ENCODE assay signal across 8 mouse cellular contexts in the genomic region with DNA sequence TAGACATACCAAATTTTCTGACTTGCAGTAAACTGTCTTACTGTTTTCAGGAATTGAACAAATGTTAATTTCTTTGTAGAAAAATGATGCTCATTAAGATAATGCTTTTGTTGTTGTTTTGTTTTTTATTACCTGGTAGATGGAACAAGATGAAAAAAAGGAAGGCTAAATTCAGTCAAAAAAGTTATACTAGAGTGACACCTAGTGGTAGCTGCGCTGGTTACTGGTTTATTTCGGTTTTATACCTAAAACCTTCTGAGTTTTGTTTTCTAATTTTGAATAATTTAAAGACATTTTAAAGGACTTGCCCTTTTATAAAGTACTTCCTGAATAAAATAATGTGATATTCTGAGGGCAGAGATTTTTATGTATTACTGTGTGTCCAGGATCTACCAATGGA. TPM values are rescaled to one million over a fixed set of nuclear protein-coding genes. Genes with fewer than 3 reads are reported as not detected.
DNase-seq lines count a peak whose midpoint lies in the region; ATAC-seq lines count a peak whose summit lies in the region.

No protein-coding gene starts in this region.

- DNase-seq in adrenal gland, postnatal 25 days, result peak; percentile 8
- DNase-seq in adrenal gland, postnatal 4 days (ENCODE audit: low spot score in 2 of 2), result no peak
- DNase-seq in kidney, adult 9 months, result peak; percentile 65
- no peak for DNase-seq in kidney, adult 18-20 months
- DNase-seq in embryo, embryonic 10 days (ENCODE audit: low spot score), result peak; percentile 43
- no peak for DNase-seq in frontal cortex, postnatal 25 days (ENCODE audit: low spot score in 2 of 2)

- peak; percentile 70 for ATAC-seq in CD4-positive, CD25-positive, alpha-beta regulatory T cell, adult 4 months
- peak; percentile 76 for ATAC-seq in megakaryocyte progenitor cell, adult 5-6 weeks (replicated peaks; ENCODE audit: poor library complexity)

RNA-seq across cellular contexts. Expression of a gene that starts 52.9 kb away (rescaled TPM):
- 27.1 and 28.7 TPM in 2 replicates for total RNA-seq in adrenal gland, postnatal 25 days (2021)
- total RNA-seq in adrenal gland, postnatal 4 days (2021), result 10 to 100 TPM; 25.8 to 27.2 TPM
- 1 to 10 TPM; 3.2 to 7.3 TPM for polyA plus RNA-seq in CD4-positive, CD25-positive, alpha-beta regulatory T cell, adult 4 months (2017; shearing (Covaris generic))
- total RNA-seq in megakaryocyte progenitor cell, adult 5-6 weeks (2015), result 42.8 and 47.9 TPM in 2 replicates
- 41.4 and 54.7 TPM in 2 replicates for total RNA-seq in megakaryocyte progenitor cell, adult 5-6 weeks (2017)

Comparison
In these comparisons a context has a peak if more than half of its experiments do, and no peak if none do; other contexts are left out.
1. DNase-seq: peak in adrenal gland, postnatal 25 days (single experiment), kidney, adult 9 months (single experiment) and embryo, embryonic 10 days (single experiment); none in adrenal gland, postnatal 4 days (0 of 2), kidney, adult 18-20 months (single experiment) and frontal cortex, postnatal 25 days (0 of 2).